Mouse (Mus musculus) gastrocnemius, postnatal 36 days (tissue): Measurements from ENCODE around the gene Ugdh. TPM values are rescaled to one million over a fixed set of nuclear protein-coding genes. Genes with fewer than 3 reads are reported as not detected.

Experiments
- DNase-seq, 2 experiments: peaks; one replicate each; pipeline ENCODE4 v3.0.0; 2022
- intact Hi-C: fragments of 180-260 bp; cut with DNase I; formaldehyde crosslinking; loops from one replicate; pipeline ENCODE4 v1.15.1; 2025
- total RNA-seq, 2 experiments: library from RNA; stranded (reverse); gene quantifications; 2 replicates each; pipeline ENCODE4 v1.2.3; 2021

Gene Ugdh
- total RNA-seq, 2 experiments from 2014 or later, result 9.2 to 10.1 TPM

DNA sequence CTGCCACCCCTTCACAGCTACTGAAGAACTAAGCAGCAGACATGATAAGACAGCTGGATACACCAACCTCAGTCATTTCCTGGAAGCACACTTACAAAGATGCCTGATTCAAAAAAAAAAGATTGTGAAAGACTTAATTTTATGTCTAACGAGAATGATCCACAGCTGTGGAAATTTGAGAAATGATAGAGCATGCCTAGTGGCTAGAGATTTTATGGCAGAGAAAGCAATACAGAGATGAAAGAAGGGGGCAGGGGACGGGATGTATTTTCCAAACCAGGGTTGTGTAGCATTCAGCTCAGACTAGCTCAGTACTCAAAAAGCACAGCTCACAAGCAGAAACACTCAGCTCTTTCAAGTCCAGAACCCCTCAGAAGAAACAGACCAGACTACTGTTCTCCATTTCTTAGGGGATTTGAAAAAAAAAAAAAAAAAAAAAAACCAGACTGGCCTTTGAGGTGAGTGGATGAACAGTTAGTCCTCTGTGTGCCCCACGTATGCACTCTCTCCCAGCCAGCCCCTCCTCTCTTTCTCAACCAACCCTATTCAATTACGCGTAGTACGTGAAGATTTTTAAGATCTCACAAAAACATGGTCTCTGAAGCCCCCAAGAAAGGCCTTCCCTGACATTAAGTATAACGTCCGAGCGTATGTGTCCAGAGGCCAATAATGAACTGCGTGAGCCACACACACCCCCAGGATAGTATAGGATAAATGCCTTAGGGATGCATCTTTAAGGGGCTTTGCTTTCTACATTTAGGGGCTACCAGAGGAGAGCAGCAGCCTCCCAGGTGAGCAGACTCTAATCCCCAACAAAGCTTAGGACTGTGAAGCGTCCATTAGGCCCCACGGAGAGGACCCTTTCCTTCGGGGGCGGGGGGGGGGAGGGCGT is 1.0 kb downstream of the Ugdh start:
- DNase-seq, result no peak
- intact Hi-C loops, result loop anchor here (2.0 kb wide), 1 partner anchor 58 kb away; the partner anchor contains the start of gene Gm43552

GRCm38 (mm10) chr5:65429441-65429840 is 6.3 kb downstream of the Ugdh start:
- no peak for DNase-seq
- intact Hi-C loops, result no loop called here

DNA sequence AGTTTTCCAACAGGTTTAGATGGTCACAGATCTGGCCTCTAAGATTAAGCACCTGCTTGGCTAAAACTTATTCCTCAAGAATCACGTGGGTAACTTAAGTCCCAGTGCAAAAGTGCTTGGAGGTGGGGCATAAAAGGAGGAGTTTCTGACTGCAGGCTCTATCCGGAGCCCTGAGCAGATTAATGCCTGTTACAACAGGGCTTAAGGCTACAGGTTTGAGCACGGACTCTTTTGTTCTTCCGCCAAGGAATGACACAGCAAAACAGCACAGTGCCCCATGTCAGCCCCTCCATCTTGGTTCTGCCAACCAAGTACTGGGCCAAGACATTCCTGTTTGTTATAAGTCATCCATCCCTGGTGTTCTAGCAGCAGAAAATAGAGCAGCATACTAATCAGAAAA is 7.4 kb downstream of the Ugdh start:
- no peak for DNase-seq
- intact Hi-C loops, result no loop called here

GRCm38 (mm10) chr5:65425251-65425650 is 10.5 kb downstream of the Ugdh start:
- intact Hi-C loops, result no loop called here
- no peak for DNase-seq

DNA sequence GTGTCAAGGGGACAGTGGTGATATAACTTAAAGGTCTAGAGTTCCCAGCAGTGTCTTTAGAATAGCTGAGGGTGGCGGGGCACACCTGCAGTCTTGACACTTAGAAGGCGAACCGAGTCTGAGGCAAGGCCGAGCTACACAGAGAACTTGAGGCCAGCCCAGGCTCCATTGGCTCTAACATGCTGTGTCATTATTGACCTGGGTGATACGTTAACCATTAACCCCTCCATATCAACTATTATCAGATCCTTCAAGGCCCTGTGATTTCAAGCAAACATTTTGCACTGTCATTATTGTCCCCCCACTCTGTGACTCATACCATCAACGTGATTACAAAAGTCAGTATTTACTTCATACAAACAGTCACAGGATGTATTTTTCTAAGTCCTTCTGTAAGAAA is 11.5 kb downstream of the Ugdh start:
- intact Hi-C loops, result no loop called here
- DNase-seq, result no peak

DNA sequence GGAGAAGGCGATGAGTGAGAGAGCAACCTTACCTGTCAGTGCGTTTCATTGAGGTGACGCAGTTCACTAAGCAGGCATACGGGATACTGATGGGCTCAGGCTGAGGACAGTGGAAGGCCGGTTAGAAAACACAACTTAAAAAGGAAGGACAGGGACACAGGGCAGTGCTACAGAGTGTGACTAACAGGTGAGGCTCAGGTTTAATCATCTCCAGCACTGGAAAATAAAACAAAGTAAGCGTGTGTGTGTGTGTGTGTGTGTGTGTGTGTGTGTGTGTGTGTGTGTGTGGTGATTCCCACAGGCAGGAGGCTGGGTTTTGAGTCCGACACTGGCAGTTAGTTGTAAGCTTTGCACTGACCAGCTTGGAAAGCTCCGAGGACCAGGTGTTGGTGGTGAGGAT is 12.9 kb downstream of the Ugdh start:
- DNase-seq, result no peak
- intact Hi-C loops, result no loop called here

- intact Hi-C loops, result no loop called here
- DNase-seq, result no peak
These were observed 14.9 kb downstream of the Ugdh start for GRCm38 (mm10) chr5:65420822-65421221.

DNA sequence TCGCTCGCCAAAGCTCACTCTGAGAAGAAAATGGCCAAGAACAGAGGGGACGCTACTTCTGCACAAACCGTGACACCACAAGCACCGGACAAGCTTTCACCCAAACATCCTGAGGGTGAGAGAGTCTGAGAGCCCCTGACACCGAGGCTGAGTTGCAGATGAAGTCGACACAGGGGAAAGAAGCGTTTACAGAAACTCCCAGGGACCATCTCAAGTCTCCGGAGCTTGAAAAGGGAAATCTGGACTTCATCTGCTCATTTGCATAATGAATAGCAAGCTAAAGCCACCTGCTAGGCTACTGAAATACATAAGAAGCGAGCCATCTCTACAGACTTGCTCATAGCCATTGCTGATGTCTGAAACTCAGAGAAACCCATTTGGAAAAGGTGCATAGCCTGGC is 16.6 kb downstream of the Ugdh start:
- intact Hi-C loops, result no loop called here
- no peak for DNase-seq

GRCm38 (mm10) chr5:65415653-65416458 is 19.9 kb downstream of the Ugdh start:
- no peak for DNase-seq
- intact Hi-C loops, result no loop called here

DNA sequence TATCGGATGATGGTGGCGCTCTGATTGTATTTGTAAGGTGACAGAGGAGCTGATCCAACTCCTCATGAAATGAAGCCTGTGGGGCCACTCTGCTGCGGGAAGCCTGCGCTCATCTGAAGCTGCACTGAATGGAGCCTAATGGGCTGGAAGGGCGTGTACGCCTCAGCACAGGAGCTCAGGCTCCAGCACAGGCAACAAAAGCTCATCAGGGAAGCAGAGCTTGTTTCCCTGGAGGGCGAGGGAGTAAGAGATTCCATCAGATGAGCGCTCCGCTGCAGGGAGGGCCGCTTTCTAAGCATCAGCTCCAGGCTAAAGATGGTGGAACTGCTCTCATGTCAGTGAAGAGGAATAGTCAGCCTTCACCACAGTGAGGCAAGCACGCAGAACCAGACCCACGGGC is 27.8 kb downstream of the Ugdh start:
- intact Hi-C loops, result no loop called here
- DNase-seq, result no peak

GRCm38 (mm10) chr5:65401251-65401994 is 34.3 kb downstream of the Ugdh start:
- peak; percentile 73 to 75 for DNase-seq
- intact Hi-C loops, result loop anchor here (2.0 to 5.0 kb wide), 3 partner anchors 51 to 295 kb away; no protein-coding TSS in a partner anchor

DNA sequence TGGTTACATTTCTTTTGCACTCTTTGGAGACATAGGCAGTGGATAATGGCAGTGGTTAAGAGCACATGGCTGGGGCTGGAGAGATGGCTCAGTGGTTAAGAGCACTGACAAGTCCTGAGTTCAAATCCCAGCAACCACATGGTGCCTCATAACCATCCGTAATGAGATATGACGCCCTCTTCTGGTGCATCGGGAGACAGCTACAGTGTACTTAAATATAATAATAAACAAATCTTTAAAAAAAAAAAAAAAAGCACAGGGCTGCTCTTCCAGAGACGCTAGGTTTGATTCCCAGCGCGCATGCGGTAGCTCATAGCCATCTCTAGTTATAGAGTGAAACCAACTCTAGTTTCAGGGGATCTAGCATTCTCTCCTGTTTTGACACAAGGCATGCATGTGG is 41.3 kb downstream of the Ugdh start:
- DNase-seq, result no peak
- intact Hi-C loops, result loop anchor here (10.0 kb wide), 1 partner anchor 390 kb away; no protein-coding TSS in a partner anchor

DNA sequence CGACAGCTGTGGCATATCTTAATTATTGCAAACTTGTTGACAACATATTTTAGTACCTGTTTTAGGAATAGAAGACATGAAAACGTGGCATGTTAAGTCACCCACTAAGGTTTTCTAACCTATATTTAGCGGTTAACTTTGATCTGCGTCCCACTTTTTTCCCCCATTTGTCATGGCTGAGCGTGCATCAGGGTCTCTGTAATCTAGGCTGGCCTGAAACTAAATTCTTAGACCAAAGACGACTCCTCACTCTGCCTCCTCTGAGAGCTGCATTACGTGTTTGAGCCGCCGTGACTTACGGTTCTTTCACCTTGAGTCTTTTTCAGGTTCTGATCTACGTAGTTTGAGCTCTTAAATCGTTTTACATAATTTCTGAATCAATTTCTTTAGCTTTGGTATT is 44.0 kb downstream of the Ugdh start:
- no peak for DNase-seq
- intact Hi-C loops, result loop anchor here (2.0 to 10.0 kb wide), 2 partner anchors 57 to 387 kb away; partner anchors contain the start of gene Rfc1

GRCm38 (mm10) chr5:65390648-65391644 is 44.8 kb downstream of the Ugdh start, which contains the start of the genes Rpl9 and Lias:
Rpl9 (minus strand) TSS chr5:65391444.
Lias (plus strand) TSS chr5:65391497.
- peak; percentile 97 to 99 for DNase-seq
- intact Hi-C loops, result loop anchor here (2.0 to 10.0 kb wide), 2 partner anchors 56 to 386 kb away; partner anchors contain the start of gene Rfc1

DNA sequence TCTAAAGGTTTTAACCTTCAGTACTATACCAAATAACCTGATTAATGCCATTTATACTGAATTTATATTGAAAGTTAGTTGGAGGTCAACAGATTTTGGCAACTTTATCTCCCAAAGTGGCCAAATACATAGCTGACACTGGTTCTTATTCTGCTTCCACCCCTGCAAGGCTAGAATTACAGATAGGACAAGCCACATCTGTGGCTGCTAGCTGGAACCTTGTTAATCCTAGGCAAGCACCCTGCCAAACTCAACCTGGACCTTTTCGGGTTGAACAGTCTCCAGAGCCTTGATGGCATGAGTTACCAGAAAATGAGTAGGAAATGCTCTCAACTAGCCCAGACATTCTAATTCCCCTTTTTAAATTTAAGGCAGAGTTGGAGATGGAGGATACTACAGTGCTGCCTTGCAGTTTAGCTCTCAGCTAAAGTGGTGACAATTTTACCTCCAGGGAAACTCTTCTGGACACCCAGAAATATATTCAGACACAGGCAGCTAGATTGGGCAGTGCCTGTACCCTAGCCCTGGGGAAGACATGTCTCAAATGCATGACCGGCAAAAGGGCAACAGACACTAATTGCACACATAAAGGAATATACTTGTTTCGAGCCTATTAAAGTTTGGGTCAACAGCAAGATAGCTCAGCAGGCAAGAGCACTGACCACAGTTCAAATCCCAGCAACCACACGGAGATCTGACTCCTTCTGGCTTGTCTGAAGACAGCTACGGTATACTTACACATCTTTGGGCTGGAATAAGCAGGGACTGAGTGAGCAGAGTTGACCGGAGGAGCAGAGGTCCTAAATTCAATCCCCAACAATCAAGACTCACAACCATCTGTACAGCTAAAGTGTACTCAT is 48.5 kb downstream of the Ugdh start:
- no peak for DNase-seq
- intact Hi-C loops, result no loop called here

- intact Hi-C loops, result no loop called here
- no peak for DNase-seq
These were observed 50.0 kb downstream of the Ugdh start for GRCm38 (mm10) chr5:65385704-65386103.

DNA sequence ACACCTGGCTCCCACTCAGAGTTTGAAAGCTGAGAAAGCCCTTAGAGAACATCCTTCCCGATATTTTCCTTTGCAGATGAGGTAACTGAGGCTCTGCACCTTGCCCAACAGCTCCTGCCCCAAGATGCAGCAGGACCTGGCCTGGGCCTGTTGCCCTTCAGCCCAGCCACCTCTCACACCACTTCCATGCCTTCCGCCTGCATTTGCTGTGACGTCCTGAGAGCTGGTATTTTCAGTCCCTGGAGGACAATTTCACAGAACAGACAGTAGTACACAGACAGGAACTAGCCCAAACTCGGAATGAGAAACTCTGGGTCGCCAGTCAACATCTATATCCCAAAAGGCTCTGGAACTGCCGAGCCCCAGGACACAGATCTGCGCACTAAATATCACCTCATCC is 61.0 kb downstream of the Ugdh start:
- DNase-seq, result no peak
- intact Hi-C loops, result no loop called here

- intact Hi-C loops, result no loop called here
- DNase-seq, result no peak
These were observed 64.2 kb downstream of the Ugdh start for GRCm38 (mm10) chr5:65371551-65371950.
